ENCODE assay signal across 22 mouse cellular contexts in genomic region chr5:103384021-103384420, GRCm38 (mm10).
"Had no signal": no experiment of that assay in that cellular context is flagged by ENCODE, and none has a peak within 500 bp of the region (broad histone marks: within the 10 kb centered on the region; RNA-seq: fewer than 3 reads in every experiment).

No protein-coding gene starts in this region.

- DNase-seq: gastrocnemius, postnatal 14 days; gastrocnemius, postnatal 36 days; heart, adult 18-20 months; heart, postnatal 10 days; kidney, adult 11 months; kidney, adult 2 months; kidney, adult 9 months; kidney, postnatal 14 days; kidney, postnatal 36 days; layer of hippocampus, adult 9-11 months; layer of hippocampus, postnatal 36 days; left cerebral cortex, postnatal 4 days had no signal

- H3K4me1 ChIP-seq: hindbrain, embryonic 15.5 days had no signal

- H3K27ac ChIP-seq: heart, embryonic 10.5 days; hindbrain, embryonic 13.5 days; hindbrain, embryonic 15.5 days; hindbrain, postnatal 0 days; kidney, embryonic 15.5 days; kidney, postnatal 0 days; limb, embryonic 12.5 days; limb, embryonic 15.5 days had no signal

- H3K36me3 ChIP-seq: heart, embryonic 10.5 days; heart, embryonic 12.5 days; hindbrain, embryonic 13.5 days; hindbrain, embryonic 15.5 days; kidney, embryonic 15.5 days; limb, embryonic 12.5 days; limb, embryonic 15.5 days had no signal

- ATAC-seq: hindbrain, postnatal 0 days; intestine, embryonic 16.5 days had no signal

- H3K4me2 ChIP-seq: heart, embryonic 12.5 days; hindbrain, embryonic 13.5 days; hindbrain, embryonic 15.5 days; kidney, embryonic 15.5 days; limb, embryonic 12.5 days; limb, embryonic 15.5 days had no signal

- H3K27me3 ChIP-seq: heart, embryonic 12.5 days; hindbrain, embryonic 15.5 days; kidney, embryonic 15.5 days; limb, embryonic 12.5 days; limb, embryonic 15.5 days had no signal

- H3K4me3 ChIP-seq: heart, embryonic 10.5 days; heart, embryonic 12.5 days; hindbrain, embryonic 13.5 days; hindbrain, embryonic 15.5 days; kidney, embryonic 15.5 days; limb, embryonic 12.5 days; limb, embryonic 15.5 days had no signal

- H3K9me3 ChIP-seq: heart, embryonic 10.5 days; hindbrain, embryonic 13.5 days; hindbrain, embryonic 15.5 days; kidney, embryonic 15.5 days; limb, embryonic 12.5 days; limb, embryonic 15.5 days had no signal

- H3K9ac ChIP-seq: heart, embryonic 12.5 days; hindbrain, embryonic 13.5 days; hindbrain, embryonic 15.5 days; kidney, embryonic 15.5 days; limb, embryonic 12.5 days; limb, embryonic 15.5 days had no signal
